Mouse (Mus musculus) erythroid progenitor cell, adult 5-6 weeks (primary cell): ENCODE measurements around the gene Zfp874b. TPM values are rescaled to one million over a fixed set of nuclear protein-coding genes. Genes with fewer than 3 reads are reported as not detected.
"Not testable (repeated sequence)": the region's sequence is repeated elsewhere in the genome, so short reads cannot be mapped to it uniquely, and the experiment has no call there.

Experiments used
- ATAC-seq: replicated peaks from 2 replicates; pipeline ENCODE4 v1.8.0; 2016; ENCODE audit warnings: moderate number of reproducible peaks, mild to moderate bottlenecking, moderate TSS enrichment, inconsistent platforms; ENCODE audit not compliant: poor library complexity, low FRiP score, severe bottlenecking
- total RNA-seq, 2 experiments: library from RNA; stranded (forward) in 1 of 2; stranded (reverse) in 1 of 2; fragments of 150-400 nt in 1 of 2; fragments of 186-747, 209-891 nt in 1 of 2; gene quantifications; 2 replicates each; pipeline versions ENCODE4 v1.2.3 to v1.2.4; 2015 to 2017; ENCODE audit warnings: low replicate concordance in 2 of 2

Gene Zfp874b
- total RNA-seq (2015; ENCODE audit: low replicate concordance) (2.9 and 7.1 TPM in 2 replicates), total RNA-seq (2017; ENCODE audit: low replicate concordance) (4.6 and 5.7 TPM in 2 replicates)

DNA sequence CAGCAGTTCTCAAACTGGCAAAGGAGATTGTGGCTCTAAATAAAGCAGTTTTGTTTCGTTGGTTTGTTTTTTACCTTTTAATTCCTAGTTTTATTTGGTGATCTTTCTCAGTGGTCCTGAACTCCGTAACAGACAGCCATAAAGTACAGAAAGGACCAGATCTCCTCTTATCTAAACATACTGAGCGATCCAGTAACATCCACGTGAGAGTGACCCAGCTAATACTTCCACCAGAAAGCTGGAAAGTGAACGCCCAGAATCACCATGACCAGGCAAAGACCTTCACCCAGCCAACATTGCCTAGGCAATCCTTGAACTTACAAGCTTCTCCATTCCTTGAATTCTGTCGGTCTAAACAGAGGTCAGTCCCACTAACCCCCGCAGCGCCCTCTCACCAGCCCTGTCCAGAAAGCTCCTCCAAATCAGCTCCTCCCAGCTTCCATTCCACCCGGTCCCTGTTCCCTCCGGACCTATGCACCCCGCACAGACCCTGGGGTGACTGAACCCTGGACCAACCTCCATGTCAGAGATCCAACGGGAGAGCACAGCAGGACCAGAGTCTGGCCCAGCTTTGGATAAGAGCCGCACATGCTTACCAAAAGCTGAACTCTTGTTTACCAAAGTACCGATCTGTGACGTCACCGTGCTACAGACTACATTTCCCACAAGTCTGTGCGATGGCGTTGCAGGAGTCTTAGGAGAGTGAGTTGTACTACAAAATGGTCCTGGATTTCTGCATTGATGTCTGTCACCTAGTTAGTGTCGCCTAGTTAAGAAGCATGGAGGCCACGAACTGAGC lies at the start of gene Zfp874b:
Gene Zfp874b, minus strand, starts transcription at position 634 of the 799 bp plus-strand sequence.
- ATAC-seq, result peak; percentile 98

DNA sequence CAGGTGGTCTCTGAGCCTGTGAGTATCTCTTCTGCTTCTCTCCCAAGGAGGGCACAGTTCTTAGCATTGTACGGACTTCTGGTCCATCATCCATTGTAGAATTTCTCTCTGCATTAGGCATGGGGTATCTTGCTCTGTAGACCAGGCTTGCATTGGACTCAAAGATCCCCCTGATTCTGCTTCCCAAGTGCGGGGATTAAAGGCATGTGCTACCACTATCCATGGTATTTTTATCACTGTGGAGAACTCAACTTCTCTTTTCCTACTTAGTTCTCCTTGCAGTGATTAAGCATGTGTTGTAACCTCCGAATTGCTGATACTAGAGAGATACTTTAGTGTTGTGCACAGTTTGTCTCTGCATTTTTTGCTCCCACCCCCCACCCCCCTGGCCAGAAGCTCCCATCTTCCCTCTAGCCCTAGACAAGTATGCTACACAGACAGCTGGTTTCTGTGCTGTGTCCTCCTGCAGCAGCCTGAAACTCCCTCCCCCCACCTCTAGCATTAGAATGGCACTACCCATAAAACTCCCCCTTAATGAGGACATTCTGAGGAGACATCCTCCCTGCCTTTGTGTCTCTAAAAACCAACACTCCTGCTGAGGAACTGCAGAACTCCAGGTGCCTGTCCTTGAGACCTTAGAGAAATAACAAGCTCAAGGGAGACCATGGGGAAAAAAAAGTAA lies 43.1 kb upstream of the Zfp874b start:
- no peak for ATAC-seq

DNA sequence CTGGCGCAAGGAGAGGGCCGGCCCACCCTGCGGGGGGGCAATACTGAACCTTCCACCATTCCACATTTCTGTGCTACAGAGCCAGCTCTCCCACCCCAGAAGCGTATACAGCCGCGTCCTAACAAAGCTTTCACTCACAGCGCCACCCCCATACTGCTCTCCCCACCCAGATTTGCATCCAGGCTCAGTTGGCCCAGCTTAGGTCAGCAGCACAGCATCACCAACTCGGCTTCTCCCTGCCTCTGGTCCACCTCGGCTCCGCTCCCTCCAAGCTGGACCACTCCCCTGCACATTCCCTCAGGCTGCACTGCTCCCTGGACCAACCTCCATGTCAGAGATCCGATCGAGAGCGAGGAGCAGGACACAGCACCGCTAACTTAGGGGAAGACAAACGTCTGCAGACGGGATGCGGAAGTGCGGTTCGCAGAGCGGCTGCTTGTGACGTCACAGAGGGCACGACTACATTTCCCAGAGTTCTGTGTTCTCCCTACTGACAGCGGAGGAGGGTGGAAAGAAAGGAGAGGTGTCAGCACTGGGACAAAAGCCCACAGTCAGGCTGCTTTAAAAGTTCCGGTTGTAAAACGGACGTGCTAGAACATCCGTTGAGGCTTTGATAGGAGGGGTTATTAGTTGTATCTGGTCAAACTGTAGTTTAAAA lies 41.8 kb upstream of the Zfp874b start, which contains the start of the genes Gm26965 and Zfp87:
Gene Gm26965, minus strand, starts transcription at position 399 of the 658 bp plus-strand sequence.
Gene Zfp87, minus strand, starts transcription at position 425 of the 658 bp plus-strand sequence.
- peak; percentile 99 for ATAC-seq

DNA sequence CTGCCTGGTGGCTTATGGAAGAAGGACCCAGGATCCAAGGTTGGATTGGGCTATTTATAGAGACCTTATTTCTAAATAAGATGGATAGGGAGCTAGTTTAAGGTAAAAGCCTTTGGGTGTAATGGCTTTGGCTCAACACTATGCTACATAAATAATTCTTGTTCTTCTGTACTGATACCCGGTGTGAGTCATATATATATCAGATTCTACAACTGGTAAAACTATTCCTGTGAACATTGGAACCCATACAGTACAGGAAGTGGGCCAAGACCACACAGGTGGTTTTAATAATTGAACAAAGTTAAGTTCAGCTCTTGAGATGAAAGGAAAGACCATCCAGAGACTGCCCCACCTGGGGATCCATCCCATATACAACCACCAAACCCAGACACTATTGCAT lies 16.9 kb upstream of the Zfp874b start:
- ATAC-seq, result no peak

DNA sequence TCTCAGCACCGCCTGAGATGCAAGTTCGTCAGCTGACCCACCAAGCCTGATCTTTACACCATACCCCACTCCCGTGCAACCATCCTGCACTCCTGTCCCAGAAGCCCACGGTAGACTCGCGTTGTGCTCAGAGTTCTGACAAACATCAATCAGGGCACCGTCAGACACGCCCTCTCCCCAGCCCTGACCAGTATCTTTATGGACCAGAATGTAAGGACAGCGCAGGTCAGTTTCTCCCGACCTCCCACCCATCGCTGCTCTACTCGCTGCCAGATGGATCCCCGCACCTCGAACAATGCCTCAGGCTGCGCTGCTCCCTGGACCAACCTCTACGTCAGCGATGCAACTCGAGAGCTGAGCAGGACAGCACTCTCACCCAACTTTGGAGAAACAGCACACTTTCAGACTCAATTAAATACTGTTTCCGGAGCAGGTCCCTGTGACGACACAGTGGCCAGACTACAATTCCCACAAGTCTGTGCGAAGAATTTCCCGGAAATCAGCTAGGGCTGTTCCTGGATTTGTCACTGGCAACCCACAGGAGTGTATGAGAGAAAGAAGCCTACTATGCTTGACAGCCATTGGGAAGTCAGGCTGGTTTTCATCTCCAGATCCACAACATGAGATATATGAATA lies 16.1 kb upstream of the Zfp874b start, which contains the start of gene Zfp58:
Gene Zfp58, minus strand, starts transcription at position 472 of the 636 bp plus-strand sequence.
- peak; percentile 65 for ATAC-seq

DNA sequence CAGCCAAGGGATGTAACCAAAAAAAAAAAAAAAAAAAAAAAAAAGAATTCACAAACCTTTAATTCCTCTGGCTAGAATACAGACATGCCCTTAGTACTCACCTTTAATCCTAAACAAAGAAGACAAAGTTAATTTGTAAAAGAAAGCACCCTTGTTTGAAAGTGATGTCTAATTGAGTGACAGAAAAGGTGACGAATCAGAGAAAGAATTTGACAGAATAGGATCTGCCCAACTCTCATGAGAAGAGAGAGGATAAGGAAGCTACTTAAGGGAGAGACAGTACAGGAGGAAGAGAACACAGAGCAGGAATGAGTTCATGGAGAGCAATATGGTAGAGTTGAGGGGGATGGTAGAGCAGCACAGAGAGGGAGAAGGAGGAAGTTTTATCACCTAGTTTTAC lies 11.6 kb upstream of the Zfp874b start:
- ATAC-seq, result no peak

DNA sequence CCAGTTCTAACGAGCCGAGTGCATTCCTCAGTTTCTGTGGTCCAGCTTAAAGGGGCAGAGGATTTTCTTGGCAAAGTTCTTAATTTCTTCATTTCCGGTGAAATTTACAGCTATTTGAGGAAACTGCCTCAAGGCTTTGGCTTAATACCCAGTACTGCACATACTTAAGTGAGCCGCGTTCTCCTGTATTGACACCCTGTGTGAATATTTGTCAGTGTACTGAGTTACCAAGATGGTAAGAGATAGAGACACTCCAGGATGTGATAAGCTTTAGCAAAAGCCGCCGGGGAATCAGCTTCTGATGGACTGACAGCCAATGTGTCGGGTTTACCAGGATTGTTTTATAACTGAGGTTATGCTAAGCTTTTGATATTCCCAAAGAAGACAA lies 360 bp upstream of the Zfp874b start:
- ATAC-seq, result no peak

DNA sequence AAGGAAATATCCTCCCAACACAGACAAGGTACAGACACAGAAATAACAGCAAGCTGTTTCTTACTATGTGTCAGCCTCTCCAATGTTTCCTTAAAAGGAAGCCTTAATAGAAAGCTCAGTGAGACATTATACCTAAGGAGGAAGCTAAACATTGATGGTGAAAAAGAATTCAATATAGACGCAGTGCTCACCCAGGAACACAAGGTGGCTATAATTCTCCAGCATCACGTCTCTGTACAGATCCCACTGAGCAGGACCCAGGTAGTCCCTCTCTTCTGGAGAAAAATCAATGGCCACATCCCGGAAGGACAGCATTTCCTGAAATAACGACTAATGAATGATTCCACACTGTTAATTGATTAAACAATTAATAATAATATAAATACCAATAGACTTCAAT lies 2.5 kb downstream of the Zfp874b start:
- no peak for ATAC-seq

DNA sequence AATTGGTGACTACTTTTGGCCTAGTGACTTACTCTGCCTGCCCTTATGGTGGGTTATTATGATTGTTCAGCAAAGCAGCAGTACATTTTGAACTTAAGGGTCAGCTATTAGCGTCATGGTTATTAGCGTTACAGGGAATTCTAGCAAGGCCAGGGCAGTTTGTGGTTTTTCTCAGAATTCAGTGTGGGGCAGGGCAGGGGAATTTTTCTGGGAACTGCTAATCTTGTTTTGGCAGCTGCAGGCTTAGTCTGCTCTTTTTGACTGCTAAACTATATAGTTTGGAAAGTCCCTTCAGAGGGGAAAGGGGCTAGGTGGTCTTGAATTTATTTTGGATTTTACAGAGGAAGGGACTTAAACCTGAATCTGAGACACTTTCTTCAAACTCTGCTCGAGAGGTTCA lies 14.8 kb downstream of the Zfp874b start:
- ATAC-seq, result no peak

DNA sequence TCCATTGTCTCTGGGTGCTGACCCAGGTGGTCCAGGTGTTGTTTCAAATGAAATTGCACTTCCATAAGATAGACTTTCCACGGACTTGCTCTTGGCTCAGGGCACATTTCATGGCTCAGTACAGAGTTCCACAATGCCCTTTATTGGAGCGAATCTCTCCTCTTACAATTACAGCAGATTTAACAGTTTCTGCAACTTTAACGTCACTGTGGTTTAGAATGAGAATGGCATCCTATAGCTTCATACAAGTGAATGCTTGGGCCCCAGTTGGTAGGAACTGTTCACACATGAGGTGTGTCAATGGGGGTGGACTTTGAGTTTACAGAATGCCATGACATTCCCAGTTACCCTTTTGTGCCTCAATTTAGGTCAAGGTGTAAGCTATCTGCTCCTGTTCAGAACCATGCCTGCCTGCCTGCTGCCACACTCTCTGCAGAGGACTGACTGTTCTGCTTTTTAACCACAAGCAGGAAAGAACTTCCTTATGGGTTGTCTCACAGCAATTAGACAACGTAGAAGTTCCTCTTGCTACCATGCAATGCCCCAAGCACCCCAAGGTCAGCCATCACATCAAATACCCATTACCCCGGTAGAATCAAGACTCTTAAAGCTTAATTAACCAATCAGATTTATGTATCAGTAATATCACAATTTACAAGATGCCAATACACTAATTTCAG lies 20.4 kb downstream of the Zfp874b start:
- ATAC-seq, result not testable (repeated sequence)

DNA sequence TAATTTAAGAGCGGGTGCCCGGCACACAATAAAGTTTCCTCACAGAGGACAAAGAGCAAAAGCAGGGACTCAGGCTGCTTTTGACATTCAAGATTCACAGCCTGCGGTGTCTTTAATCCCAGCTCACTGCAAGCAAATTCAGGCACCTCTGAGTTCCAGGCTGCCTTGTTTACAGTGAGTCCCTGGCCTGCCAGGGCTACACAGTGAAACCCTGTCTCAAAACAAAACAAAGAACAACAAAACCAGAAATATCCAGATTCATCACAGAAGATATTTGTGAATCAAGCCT lies 32.1 kb downstream of the Zfp874b start:
- no peak for ATAC-seq

DNA sequence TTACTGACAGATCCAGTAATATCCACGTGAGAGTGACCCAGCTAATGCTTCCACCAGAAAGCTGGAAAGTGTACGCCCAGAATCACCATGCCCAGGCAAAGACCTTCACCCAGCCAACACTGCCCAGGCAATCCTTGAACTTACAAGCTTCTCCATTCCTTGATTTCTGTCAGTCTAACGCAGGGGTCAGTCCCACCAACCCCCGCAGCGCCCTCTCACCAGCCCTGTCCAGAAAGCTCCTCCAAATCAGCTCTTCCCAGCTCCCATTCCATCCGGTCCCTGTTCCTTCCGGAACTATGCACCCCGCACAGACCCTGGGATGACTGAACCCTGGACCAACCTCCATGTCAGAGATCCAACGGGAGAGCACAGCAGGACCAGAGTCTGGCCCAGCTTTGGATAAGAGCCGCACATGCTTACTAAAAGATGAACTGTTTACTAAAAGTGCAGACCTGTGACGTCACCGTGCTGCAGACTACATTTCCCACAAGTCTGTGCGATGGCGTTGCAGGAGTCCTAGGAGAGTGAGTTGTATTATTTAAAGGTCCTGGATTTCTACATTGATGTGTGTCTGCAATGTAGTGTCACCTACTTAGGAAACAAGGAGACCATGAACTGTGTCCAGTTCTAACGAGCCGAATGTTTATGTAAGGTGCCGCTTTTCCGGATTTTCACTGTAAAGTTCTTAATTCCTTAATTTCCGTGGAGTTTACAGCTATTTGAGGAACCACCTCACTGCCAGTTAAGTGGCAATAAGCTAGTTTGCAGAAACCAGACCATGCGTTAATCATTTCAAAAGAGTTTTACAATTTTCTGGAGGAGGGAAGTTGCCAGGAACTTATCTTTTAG lies 32.7 kb downstream of the Zfp874b start, which contains the start of gene Zfp874a:
Gene Zfp874a, minus strand, starts transcription at position 453 of the 849 bp plus-strand sequence.
- ATAC-seq, result peak; percentile 98

DNA sequence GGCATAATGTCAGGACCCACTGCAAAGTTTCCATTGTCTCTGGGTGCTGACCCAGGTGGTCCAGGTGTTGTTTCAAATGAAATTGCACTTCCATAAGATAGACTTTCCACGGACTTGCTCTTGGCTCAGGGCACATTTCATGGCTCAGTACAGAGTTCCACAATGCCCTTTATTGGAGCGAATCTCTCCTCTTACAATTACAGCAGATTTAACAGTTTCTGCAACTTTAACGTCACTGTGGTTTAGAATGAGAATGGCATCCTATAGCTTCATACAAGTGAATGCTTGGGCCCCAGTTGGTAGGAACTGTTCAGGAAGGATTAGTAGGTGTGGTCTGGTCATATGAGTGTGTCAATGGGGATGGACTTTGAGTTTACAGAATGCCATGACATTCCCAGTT lies 47.0 kb downstream of the Zfp874b start:
- ATAC-seq, result not testable (repeated sequence)

DNA sequence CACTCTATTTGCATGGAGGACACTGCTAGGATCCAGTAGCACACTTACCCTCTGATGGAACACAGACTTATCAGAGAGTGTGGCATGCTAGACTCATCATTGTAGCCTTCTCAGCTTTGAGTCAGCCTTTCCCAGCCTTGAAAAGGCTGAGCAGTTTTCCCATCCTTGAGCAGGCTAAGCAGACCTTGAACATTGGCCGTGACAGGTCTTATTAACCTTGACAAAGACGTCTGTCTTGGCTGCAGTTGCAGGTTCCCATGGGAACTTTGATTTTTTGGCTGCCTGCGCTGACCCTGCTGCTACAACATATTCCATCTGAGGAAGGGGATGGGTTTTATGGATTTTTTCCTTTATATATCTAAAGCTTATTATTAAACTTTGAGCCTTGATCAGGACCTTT lies 55.9 kb downstream of the Zfp874b start:
- ATAC-seq, result no peak

DNA sequence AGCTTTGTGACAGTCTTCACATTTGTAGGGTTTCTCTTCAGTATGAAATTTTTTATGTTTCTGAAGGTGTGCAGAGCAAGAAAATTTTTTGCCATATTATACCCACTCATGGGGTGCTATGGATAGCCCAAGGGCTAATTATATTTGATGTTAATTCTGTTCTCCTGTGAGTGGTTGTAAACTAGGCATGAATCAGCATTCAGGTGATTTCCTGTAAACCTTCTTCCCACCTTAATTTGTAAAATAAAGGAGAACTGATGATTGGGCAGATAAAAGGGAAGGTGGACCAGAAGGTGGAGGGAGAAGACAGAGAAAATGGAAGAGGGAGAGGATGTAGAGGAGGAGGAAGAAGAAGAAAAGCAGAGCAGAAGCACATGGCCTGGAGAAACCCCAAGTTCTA lies 58.4 kb downstream of the Zfp874b start:
- not testable (repeated sequence) for ATAC-seq

DNA sequence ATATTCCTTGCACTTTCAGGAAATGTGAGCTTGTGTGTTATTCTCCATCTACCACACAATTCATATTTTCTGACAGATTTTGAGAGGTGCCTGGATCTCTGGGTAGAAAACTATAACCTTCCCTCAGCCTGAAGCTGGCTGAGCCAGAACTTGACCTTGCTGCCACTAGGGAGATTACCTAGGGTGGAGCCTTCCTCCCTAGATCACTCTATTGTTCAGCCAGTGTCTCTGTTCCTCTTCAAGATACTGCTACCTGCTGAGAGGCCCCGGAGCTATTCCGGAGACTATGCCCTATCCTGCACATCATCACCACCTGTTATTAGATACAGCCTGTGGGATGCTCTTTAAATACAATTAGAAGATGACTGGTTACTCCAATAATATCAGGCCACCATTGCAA lies 61.5 kb downstream of the Zfp874b start:
- not testable (repeated sequence) for ATAC-seq
